Mouse (Mus musculus): ENCODE results near the gene Fabp3. TPM values are rescaled to one million over a fixed set of nuclear protein-coding genes. Genes with fewer than 3 reads are reported as not detected.

Fabp3 gene
- total and polyA plus RNA-seq, 3 experiments = 0.60 TPM; not detected in 2

DNA sequence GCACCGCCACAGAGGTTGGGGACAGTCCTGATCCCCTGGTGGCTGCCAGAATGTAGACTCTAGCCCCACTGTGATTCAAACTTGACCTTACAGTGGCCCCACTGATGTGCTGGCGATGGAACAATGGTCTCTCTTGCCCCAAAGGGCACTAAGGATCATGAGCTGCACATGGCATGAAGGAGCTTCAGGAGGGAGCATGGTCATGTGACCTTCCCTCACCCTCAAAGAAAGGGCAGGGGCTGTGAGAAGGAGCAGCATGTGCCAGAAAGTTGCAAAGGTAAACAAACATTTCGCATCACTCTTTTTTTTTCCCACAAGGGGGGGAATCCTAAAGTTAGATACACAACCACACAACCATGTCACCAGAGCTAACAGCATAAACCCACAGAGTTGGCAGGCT is 9.7 kb downstream of the Fabp3 start:
- Histone ChIP-seq H3K27me3 (ENCODE audit: control insufficient read depth in 1 of 2, insufficient read depth in 2 of 2, low read length in 2 of 2) (no peaks in the 10 kb centered on the region), H3K4me1 (ENCODE audit: control insufficient read depth in 1 of 2, insufficient read depth in 2 of 2, low read length in 2 of 2) (peaks cover 4 to 7% of the 10 kb centered on the region in 2 experiments), H3K27ac (ENCODE audit: control insufficient read depth, low read depth, low read length) (no peak overlapping the region), H3K36me3 (ENCODE audit: control insufficient read depth in 1 of 2, insufficient read depth in 2 of 2, low read length in 2 of 2) (peaks cover 3 to 7% of the 10 kb centered on the region in 2 experiments), H3K9me3 (replicated peaks; ENCODE audit: insufficient read depth, low read length) (no peaks in the 10 kb centered on the region), H3K79me2 (ENCODE audit: control insufficient read depth, insufficient read depth, low read length, poor library complexity) (no peaks in the 10 kb centered on the region), H3K9ac (ENCODE audit: control insufficient read depth, low read depth, low read length, poor library complexity, severe bottlenecking) (no peak overlapping the region), H3K4me3 (ENCODE audit: control insufficient read depth in 1 of 2, insufficient read depth in 1 of 2, low read depth in 2 of 2, low read length in 2 of 2) (no peak overlapping the region)
- DNase-seq (ENCODE audit: low read depth, low spot score) = no peak
- TF ChIP-seq MXI1 (IDR thresholded peaks at IDR 0.05; ENCODE audit: low read depth, low read length) (no peak), MYC (IDR thresholded peaks at IDR 0.05; ENCODE audit: low read depth, low read length) (no peak), USF1 (IDR thresholded peaks at IDR 0.05; ENCODE audit: low read depth, low read length) (peak; percentile 42; the same call in 1 of the 2 replicates)

DNA sequence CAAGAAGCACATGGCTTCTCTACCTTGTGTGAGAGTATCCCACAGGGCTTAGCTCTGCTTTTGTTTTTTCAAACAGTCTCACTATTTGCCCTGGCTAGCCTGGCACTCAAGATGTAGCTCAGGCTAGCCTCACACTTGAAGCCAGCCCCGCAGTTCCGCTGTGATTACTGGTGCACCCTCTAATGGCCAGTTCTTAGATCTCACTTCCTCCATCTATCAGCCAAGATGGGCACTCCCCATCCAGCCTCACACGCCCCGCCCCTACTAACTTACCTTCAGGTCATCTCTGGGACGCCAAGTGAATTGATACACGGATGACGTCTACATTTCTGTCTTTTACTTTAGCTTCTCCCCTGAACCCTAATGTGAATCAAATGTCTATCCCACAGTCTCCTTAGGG is 11.2 kb downstream of the Fabp3 start:
- no peak overlapping the region for H3K9ac ChIP-seq (ENCODE audit: control insufficient read depth, low read depth, low read length, poor library complexity, severe bottlenecking)
- no peak for DNase-seq (ENCODE audit: low read depth, low spot score)
- peaks cover 3 to 13% of the 10 kb centered on the region in 2 experiments for H3K36me3 ChIP-seq (ENCODE audit: control insufficient read depth in 1 of 2, insufficient read depth in 2 of 2, low read length in 2 of 2)
- no peaks in the 10 kb centered on the region for H3K27me3 ChIP-seq (ENCODE audit: control insufficient read depth in 1 of 2, insufficient read depth in 2 of 2, low read length in 2 of 2)
- H3K79me2 ChIP-seq (ENCODE audit: control insufficient read depth, insufficient read depth, low read length, poor library complexity) = no peaks in the 10 kb centered on the region
- peaks cover 7 to 13% of the 10 kb centered on the region in 2 experiments for H3K4me1 ChIP-seq (ENCODE audit: control insufficient read depth in 1 of 2, insufficient read depth in 2 of 2, low read length in 2 of 2)
- no peaks in the 10 kb centered on the region for H3K9me3 ChIP-seq (replicated peaks; ENCODE audit: insufficient read depth, low read length)
- TF ChIP-seq BHLHE40 (IDR thresholded peaks at IDR 0.05; ENCODE audit: borderline replicate concordance, low read depth, low read length) (no peak), ZNF384 (IDR thresholded peaks at IDR 0.05; ENCODE audit: low read depth, low read length) (no peak), MYB (IDR thresholded peaks at IDR 0.05; ENCODE audit: low read depth, low read length) (no peak), ZKSCAN1 (IDR thresholded peaks at IDR 0.05; ENCODE audit: low read depth, low read length) (no peak), HCFC1 (IDR thresholded peaks at IDR 0.05; ENCODE audit: low read depth, low read length) (no peak), GABPA (IDR thresholded peaks at IDR 0.05; ENCODE audit: low read depth, low read length) (no peak), TAL1 (IDR thresholded peaks at IDR 0.05; ENCODE audit: low read length) (no peak), JUND (IDR thresholded peaks at IDR 0.05; ENCODE audit: low read depth, low read length) (no peak), E2F4 (IDR thresholded peaks at IDR 0.05; ENCODE audit: borderline replicate concordance, low read depth, low read length) (no peak), MAFK (IDR thresholded peaks at IDR 0.05; ENCODE audit: borderline replicate concordance, low read depth, low read length) (no peak), ZMIZ1 (IDR thresholded peaks at IDR 0.05; ENCODE audit: low read depth, low read length) (no peak), MAX (IDR thresholded peaks at IDR 0.05; ENCODE audit: low read length) (no peak), ETS1 (IDR thresholded peaks at IDR 0.05; ENCODE audit: low read depth, low read length) (no peak), MEF2A (IDR thresholded peaks at IDR 0.05; ENCODE audit: extremely low read depth, insufficient replicate concordance, low read depth, low read length, poor library complexity, severe bottlenecking) (no peak), USF1 (IDR thresholded peaks at IDR 0.05; ENCODE audit: low read depth, low read length) (no peak), MXI1 (IDR thresholded peaks at IDR 0.05; ENCODE audit: low read depth, low read length) (no peak)
- H3K4me3 ChIP-seq (ENCODE audit: control insufficient read depth in 1 of 2, insufficient read depth in 1 of 2, low read depth in 2 of 2, low read length in 2 of 2) = no peak overlapping the region
- H3K27ac ChIP-seq (ENCODE audit: control insufficient read depth, low read depth, low read length) = no peak overlapping the region
